Mouse (Mus musculus) bone marrow macrophage, adult 2 months (primary cell): ENCODE results near the gene Sec16b.

Experiments used
- CTCF ChIP-seq: IDR thresholded peaks from 2 replicates; pipeline ENCODE4 v1.5.1; 2012; ENCODE audit warnings: low read depth, mild to moderate bottlenecking, low read length, moderate library complexity
- POLR2A ChIP-seq: IDR thresholded peaks from 2 replicates; pipeline ENCODE4 v1.6.1; 2012; ENCODE audit warnings: mild to moderate bottlenecking, low read depth, low read length, borderline replicate concordance

GRCm38 (mm10) chr1:157467866-157468265 lies 38.7 kb upstream of the Sec16b start:
- TF ChIP-seq CTCF (no peak), POLR2A (no peak)
